Mouse (Mus musculus) right cerebral cortex, postnatal 14 days (tissue): Measurements from ENCODE around the gene Cxcl17.
A peak's percentile ranks its signal among the peaks of the same experiment; 100 is the strongest.
"Not testable (repeated sequence)": the region's sequence is repeated elsewhere in the genome, so short reads cannot be mapped to it uniquely, and the experiment has no call there.

Experiments
- DNase-seq: peaks from one replicate; pipeline ENCODE4 v3.0.0; 2022

The Cxcl17 gene

GRCm38 (mm10) chr7:25424429-25424828, 11.7 kb upstream of the Cxcl17 start:
- DNase-seq: peak; percentile 85

- no peak for DNase-seq
Measured at GRCm38 (mm10) chr7:25422286-25422841, 9.7 kb upstream of the Cxcl17 start.

GRCm38 (mm10) chr7:25419943-25420342, 7.3 kb upstream of the Cxcl17 start:
- DNase-seq: no peak

GRCm38 (mm10) chr7:25419536-25419935, 6.8 kb upstream of the Cxcl17 start:
- no peak for DNase-seq

GRCm38 (mm10) chr7:25417597-25417996, 4.9 kb upstream of the Cxcl17 start:
- peak; percentile 41 for DNase-seq

GRCm38 (mm10) chr7:25411861-25412260, 825 bp downstream of the Cxcl17 start:
- no peak for DNase-seq

- no peak for DNase-seq
Measured at GRCm38 (mm10) chr7:25410969-25411615, 1.6 kb downstream of the Cxcl17 start.

GRCm38 (mm10) chr7:25409114-25409760, 3.4 kb downstream of the Cxcl17 start:
- DNase-seq: no peak

GRCm38 (mm10) chr7:25406468-25406867, 6.2 kb downstream of the Cxcl17 start:
- DNase-seq: no peak

- no peak for DNase-seq
Measured at GRCm38 (mm10) chr7:25402671-25403101, 10.0 kb downstream of the Cxcl17 start.

- no peak for DNase-seq
Measured at GRCm38 (mm10) chr7:25401986-25402385, 10.7 kb downstream of the Cxcl17 start.

GRCm38 (mm10) chr7:25401551-25401950, 11.1 kb downstream of the Cxcl17 start:
- no peak for DNase-seq

- DNase-seq: not testable (repeated sequence)
Measured at GRCm38 (mm10) chr7:25399028-25399427, 13.7 kb downstream of the Cxcl17 start.

- DNase-seq: no peak
Measured at GRCm38 (mm10) chr7:25398610-25399009, 14.1 kb downstream of the Cxcl17 start, which contains the start of gene Lipe. Gene Lipe, minus strand, starts transcription at chr7:25398710.

GRCm38 (mm10) chr7:25396621-25397020, 16.1 kb downstream of the Cxcl17 start:
- DNase-seq: no peak

- DNase-seq: peak; percentile 99
Measured at GRCm38 (mm10) chr7:25395558-25396521, 16.8 kb downstream of the Cxcl17 start.

- DNase-seq: no peak
Measured at GRCm38 (mm10) chr7:25395186-25395557, 17.5 kb downstream of the Cxcl17 start.

GRCm38 (mm10) chr7:25394754-25395153, 17.9 kb downstream of the Cxcl17 start:
- no peak for DNase-seq

GRCm38 (mm10) chr7:25393451-25394210, 19.1 kb downstream of the Cxcl17 start:
- no peak for DNase-seq

- DNase-seq: no peak
Measured at GRCm38 (mm10) chr7:25392851-25393250, 19.8 kb downstream of the Cxcl17 start.

- DNase-seq: no peak
Measured at GRCm38 (mm10) chr7:25391856-25392453, 20.7 kb downstream of the Cxcl17 start.

GRCm38 (mm10) chr7:25390986-25391385, 21.7 kb downstream of the Cxcl17 start:
- no peak for DNase-seq
